Mouse (Mus musculus): ENCODE measurements around the gene Irf8.
"Not testable (repeated sequence)": the region's sequence is repeated elsewhere in the genome, so short reads cannot be mapped to it uniquely, and the experiment has no call there.

GRCm38 (mm10) chr8:120803661-120804375, 67.7 kb downstream of the Irf8 start:
- TF ChIP-seq CTCF (IDR thresholded peaks at IDR 0.05; ENCODE audit: low read depth); EP300 (optimal IDR thresholded peaks at IDR 0.05): not testable (repeated sequence)

Data from stomach, postnatal 0 days (tissue).